Mouse (Mus musculus) liver, postnatal 0 days (tissue): ENCODE data around the gene Pcp2.

Source experiments
- CTCF ChIP-seq: sonication (generic); IDR thresholded peaks from 2 replicates; pipeline ENCODE4 v1.5.1; 2016; ENCODE audit warnings: antibody characterized with exemption, low read depth
- EP300 ChIP-seq: IDR thresholded peaks from 2 replicates; pipeline ENCODE4 v1.6.1; 2016; ENCODE audit warnings: antibody characterized with exemption, low read depth, mild to moderate bottlenecking

DNA sequence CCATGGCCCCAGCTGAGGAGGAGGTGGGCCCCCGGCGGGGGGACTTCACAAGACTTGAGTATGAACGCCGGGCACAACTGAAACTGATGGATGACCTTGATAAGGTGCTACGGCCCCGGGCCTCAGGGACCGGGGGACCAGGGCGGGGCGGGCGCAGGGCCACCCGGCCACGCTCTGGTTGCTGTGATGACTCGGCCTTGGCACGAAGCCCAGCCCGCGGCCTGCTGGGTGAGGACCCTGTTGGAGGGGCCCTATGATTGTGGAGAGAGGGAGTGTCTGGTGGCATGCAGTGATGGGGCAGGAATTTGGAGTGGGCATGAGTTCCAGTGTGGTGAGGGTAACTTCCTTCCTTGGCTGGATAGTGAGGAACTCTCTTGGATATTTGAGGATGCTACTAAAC lies 18.8 kb downstream of the Pcp2 start:
- TF ChIP-seq CTCF (no peak), EP300 (no peak)
